Mouse (Mus musculus): Measurements from ENCODE around the gene Cacnb1.
A peak's percentile ranks its signal among the peaks of the same experiment; 100 is the strongest.

The Cacnb1 gene

GRCm38 (mm10) chr11:97985727-97986677 lies 36.8 kb downstream of the Cacnb1 start, which contains the start of gene Plxdc1:
Plxdc1 (minus strand) TSS chr11:97986444.
- DNase-seq: peak; percentile 17 to 58

GRCm38 (mm10) chr11:97983983-97984382 lies 38.9 kb downstream of the Cacnb1 start:
- DNase-seq: no peak

GRCm38 (mm10) chr11:97983506-97983905 lies 39.3 kb downstream of the Cacnb1 start:
- DNase-seq: no peak

- no peak for DNase-seq
Observed at GRCm38 (mm10) chr11:97982721-97983120, 40.1 kb downstream of the Cacnb1 start.

GRCm38 (mm10) chr11:97980531-97980966 lies 42.3 kb downstream of the Cacnb1 start:
- DNase-seq: no peak

GRCm38 (mm10) chr11:97979824-97980495 lies 42.9 kb downstream of the Cacnb1 start:
- DNase-seq: no peak

GRCm38 (mm10) chr11:97978392-97978791 lies 44.4 kb downstream of the Cacnb1 start:
- DNase-seq: no peak

- no peak for DNase-seq
Observed at GRCm38 (mm10) chr11:97977797-97978196, 45.0 kb downstream of the Cacnb1 start.

- peak; percentile 50 to 66 for DNase-seq
Observed at GRCm38 (mm10) chr11:97974746-97975145, 48.1 kb downstream of the Cacnb1 start.

- peak in 1 of 2 experiments; percentile 40 for DNase-seq
Observed at GRCm38 (mm10) chr11:97974141-97974540, 48.7 kb downstream of the Cacnb1 start.

GRCm38 (mm10) chr11:97972434-97972833 lies 50.4 kb downstream of the Cacnb1 start:
- DNase-seq: no peak

- DNase-seq: peak; percentile 32 to 33
Observed at GRCm38 (mm10) chr11:97971232-97971631, 51.6 kb downstream of the Cacnb1 start.

GRCm38 (mm10) chr11:97970771-97971170 lies 52.1 kb downstream of the Cacnb1 start:
- no peak for DNase-seq

GRCm38 (mm10) chr11:97968385-97968784 lies 54.4 kb downstream of the Cacnb1 start:
- no peak for DNase-seq

GRCm38 (mm10) chr11:97967114-97967513 lies 55.7 kb downstream of the Cacnb1 start:
- DNase-seq: peak; percentile 24 to 28

- DNase-seq: peak; percentile 40 to 73
Observed at GRCm38 (mm10) chr11:97960907-97961306, 61.9 kb downstream of the Cacnb1 start.

- no peak for DNase-seq
Observed at GRCm38 (mm10) chr11:97959300-97959680, 63.5 kb downstream of the Cacnb1 start.

- DNase-seq: no peak
Observed at GRCm38 (mm10) chr11:97958641-97959299, 64.1 kb downstream of the Cacnb1 start.

- peak; percentile 86 to 91 for DNase-seq
Observed at GRCm38 (mm10) chr11:97956905-97957560, 65.8 kb downstream of the Cacnb1 start.

GRCm38 (mm10) chr11:97955915-97956314 lies 66.9 kb downstream of the Cacnb1 start:
- DNase-seq: no peak

GRCm38 (mm10) chr11:97955146-97955902 lies 67.5 kb downstream of the Cacnb1 start:
- DNase-seq: no peak

Measured in kidney, postnatal 36 days (tissue).